Mouse (Mus musculus): ENCODE measurements around the gene Pcyt1b. TPM values are rescaled to one million over a fixed set of nuclear protein-coding genes. Genes with fewer than 3 reads are reported as not detected.

Pcyt1b gene
- polyA plus RNA-seq, 1 experiment from 2014 or later, result 7.3 TPM

DNA sequence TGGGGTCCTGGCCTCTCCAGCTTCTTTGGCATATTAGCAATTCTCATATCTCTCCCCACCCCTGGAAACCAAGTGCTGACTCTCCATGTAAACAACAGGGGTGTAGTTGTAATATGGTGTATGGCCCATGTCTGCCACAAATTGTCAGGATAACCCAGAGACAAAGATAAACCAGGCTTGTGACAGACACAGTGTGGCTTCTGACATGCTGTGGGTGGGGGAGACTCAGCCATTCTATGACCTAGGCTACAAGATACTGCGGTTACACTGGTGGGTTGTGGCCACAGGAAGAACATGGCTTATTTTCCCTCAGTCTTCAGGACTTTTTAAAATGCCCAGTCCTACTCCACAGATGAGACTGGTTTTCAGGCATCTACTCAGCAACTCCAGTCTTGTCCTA, 94.5 kb downstream of the Pcyt1b start:
- ATAC-seq (ENCODE audit: insufficient number of reproducible peaks, insufficient read depth, low FRiP score, low TSS enrichment), result no peak
- WGBS, result 93% methylated on average over 1 of the region's 1 CpGs
- Histone ChIP-seq H3K36me3 (no peaks in the 10 kb centered on the region), H3K4me1 (no peaks in the 10 kb centered on the region), H3K9me3 (no peaks in the 10 kb centered on the region), H3K27me3 (peaks cover 10% of the 10 kb centered on the region; the same call in 1 of the 2 replicates), H3K4me3 (no peak overlapping the region), H3K27ac (no peak overlapping the region), H3K9ac (no peak overlapping the region), H3K4me2 (replicated peaks) (no peak overlapping the region)

DNA sequence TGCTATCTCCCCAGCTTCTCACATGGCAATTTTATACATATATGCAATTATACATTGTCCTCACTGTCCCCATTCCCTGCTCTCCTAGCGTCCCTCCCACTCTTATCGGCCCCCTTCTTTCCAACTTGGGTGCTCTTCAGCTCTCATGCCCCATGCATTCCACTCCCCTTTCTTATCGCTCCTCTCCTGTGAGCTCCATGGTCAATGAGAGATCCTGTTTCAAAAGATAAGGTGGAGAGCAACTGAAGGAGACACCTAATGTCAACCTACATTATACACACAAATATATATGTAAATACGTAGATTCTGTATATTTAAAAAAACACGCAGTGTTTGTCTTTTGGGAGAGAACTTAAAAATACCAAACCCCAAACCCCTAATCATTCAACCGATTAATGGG, 95.9 kb downstream of the Pcyt1b start:
- WGBS, result 92% methylated on average over 6 of the region's 6 CpGs
- H3K36me3 ChIP-seq, result no peaks in the 10 kb centered on the region
- H3K4me1 ChIP-seq, result no peaks in the 10 kb centered on the region
- peaks cover 10% of the 10 kb centered on the region; the same call in 1 of the 2 replicates for H3K27me3 ChIP-seq
- H3K9me3 ChIP-seq, result no peaks in the 10 kb centered on the region
- H3K27ac ChIP-seq, result no peak overlapping the region
- H3K9ac ChIP-seq, result no peak overlapping the region
- H3K4me3 ChIP-seq, result no peak overlapping the region
- no peak for ATAC-seq (ENCODE audit: insufficient number of reproducible peaks, insufficient read depth, low FRiP score, low TSS enrichment)
- H3K4me2 ChIP-seq (replicated peaks), result no peak overlapping the region

DNA sequence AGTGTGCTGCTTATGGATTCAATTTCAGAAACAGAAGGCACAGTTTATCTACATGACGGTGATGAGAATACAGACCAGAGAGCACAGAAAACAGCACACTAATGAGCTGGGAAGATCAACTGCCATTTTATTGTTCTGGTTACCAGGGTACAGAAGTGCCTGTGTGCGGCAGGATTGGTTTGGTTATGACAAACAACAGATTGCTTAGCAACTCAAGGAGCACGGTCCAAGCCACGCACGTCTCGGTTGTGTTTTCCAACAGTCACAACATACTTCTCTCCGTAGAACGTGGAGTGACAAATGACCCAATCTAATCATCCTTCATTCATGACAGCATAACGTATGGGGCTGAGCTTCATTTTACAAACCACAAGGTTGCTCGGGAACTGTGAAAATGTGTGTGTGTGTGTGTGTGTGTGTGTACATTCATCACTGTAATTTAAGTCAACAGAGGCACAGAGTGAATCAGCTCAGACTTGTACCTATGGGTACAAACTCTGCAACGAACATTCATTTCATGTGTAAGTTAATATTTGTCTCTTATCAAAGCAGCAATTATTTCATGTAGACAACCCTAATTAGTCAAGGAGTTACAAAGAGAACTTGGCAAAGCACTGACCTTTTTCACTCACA, 100.7 kb downstream of the Pcyt1b start:
- Histone ChIP-seq H3K4me2 (replicated peaks) (no peak overlapping the region), H3K9ac (no peak overlapping the region), H3K36me3 (no peaks in the 10 kb centered on the region), H3K27me3 (no peaks in the 10 kb centered on the region), H3K27ac (no peak overlapping the region), H3K9me3 (no peaks in the 10 kb centered on the region), H3K4me3 (no peak overlapping the region), H3K4me1 (no peaks in the 10 kb centered on the region)
- ATAC-seq (ENCODE audit: insufficient number of reproducible peaks, insufficient read depth, low FRiP score, low TSS enrichment), result no peak
- 81% methylated on average over 11 of the region's 11 CpGs for WGBS

DNA sequence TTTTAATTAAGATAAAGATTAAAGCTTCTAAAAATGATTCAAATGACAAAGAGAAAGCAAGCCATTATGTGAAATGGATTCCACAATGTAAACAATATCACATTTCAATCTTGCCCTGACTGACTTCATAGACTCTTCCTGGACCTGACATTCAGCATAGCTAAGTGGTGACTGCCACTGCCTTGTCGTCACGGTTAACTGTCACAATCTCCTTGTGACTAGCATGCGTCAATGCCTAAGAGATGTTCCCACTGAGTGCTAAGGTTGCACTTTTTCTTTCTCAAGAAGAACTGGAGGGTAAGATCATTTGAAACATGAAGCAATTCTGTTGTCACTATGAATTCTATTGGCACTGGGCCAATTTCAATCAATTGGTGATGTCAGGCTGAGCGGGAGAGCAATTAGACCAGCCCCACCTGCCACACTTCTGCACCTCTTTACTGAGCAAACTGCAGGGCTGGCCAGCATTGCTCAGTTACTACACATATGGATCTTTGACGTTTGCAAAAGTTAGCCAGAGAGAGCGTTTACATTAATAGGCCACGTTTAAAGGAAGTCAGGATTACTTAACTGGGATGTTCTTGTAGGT, 102.3 kb downstream of the Pcyt1b start:
- Histone ChIP-seq H3K27me3 (no peaks in the 10 kb centered on the region), H3K9me3 (no peaks in the 10 kb centered on the region), H3K36me3 (no peaks in the 10 kb centered on the region), H3K27ac (no peak overlapping the region), H3K4me1 (no peaks in the 10 kb centered on the region), H3K9ac (no peak overlapping the region), H3K4me2 (replicated peaks) (no peak overlapping the region), H3K4me3 (no peak overlapping the region)
- WGBS, result 52% methylated on average over 7 of the region's 7 CpGs
- ATAC-seq (ENCODE audit: insufficient number of reproducible peaks, insufficient read depth, low FRiP score, low TSS enrichment), result no peak

DNA sequence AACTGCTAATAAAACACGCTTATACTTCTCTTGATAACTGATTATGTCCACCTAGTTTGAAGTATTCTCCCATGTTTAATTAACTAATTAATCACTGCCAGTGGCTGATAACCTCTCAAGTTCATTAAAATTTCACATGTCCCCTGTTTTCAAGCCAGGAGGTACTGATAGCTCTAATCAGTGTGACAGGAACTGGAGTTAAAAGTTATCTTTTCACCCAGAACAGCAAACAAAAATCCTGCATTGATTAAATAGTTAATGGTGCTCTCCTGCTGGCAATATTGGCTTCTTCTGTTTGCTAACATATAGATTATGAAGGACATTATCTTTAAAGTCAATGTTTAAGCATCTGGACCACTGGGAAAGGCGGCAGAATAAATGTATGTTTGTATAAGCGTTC, 106.1 kb downstream of the Pcyt1b start:
- Histone ChIP-seq H3K4me1 (no peaks in the 10 kb centered on the region), H3K27me3 (no peaks in the 10 kb centered on the region), H3K9me3 (no peaks in the 10 kb centered on the region), H3K9ac (no peak overlapping the region), H3K4me3 (no peak overlapping the region), H3K36me3 (no peaks in the 10 kb centered on the region), H3K27ac (no peak overlapping the region), H3K4me2 (replicated peaks) (no peak overlapping the region)
- 89% methylated on average over 3 of the region's 3 CpGs for whole genome bisulfite sequencing
- ATAC-seq (ENCODE audit: insufficient number of reproducible peaks, insufficient read depth, low FRiP score, low TSS enrichment), result no peak

DNA sequence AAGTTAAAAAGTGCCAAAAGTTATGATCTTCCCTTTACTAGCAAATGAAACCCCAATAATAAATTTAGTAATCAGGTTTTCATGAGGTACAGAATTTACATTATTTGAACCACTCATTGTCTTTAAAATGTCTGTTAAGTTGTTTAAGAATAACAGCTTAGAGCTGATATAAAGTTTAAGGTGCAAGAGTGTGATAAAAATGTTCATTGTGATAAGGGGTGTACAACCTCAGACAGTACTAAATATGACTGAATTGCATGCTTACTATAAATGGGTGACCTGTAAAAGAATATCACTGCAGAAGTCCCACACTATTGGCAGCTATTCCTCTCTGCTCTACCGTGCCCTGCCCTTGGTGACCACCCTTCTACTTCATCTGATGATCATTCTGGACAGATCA, 134.9 kb downstream of the Pcyt1b start:
- Histone ChIP-seq H3K9ac (no peak overlapping the region), H3K4me2 (replicated peaks) (no peak overlapping the region), H3K4me3 (no peak overlapping the region), H3K9me3 (no peaks in the 10 kb centered on the region), H3K36me3 (no peaks in the 10 kb centered on the region), H3K27me3 (no peaks in the 10 kb centered on the region), H3K27ac (no peak overlapping the region), H3K4me1 (no peaks in the 10 kb centered on the region)
- ATAC-seq (ENCODE audit: insufficient number of reproducible peaks, insufficient read depth, low FRiP score, low TSS enrichment), result no peak
- WGBS, result 81% methylated on average over 1 of the region's 1 CpGs

DNA sequence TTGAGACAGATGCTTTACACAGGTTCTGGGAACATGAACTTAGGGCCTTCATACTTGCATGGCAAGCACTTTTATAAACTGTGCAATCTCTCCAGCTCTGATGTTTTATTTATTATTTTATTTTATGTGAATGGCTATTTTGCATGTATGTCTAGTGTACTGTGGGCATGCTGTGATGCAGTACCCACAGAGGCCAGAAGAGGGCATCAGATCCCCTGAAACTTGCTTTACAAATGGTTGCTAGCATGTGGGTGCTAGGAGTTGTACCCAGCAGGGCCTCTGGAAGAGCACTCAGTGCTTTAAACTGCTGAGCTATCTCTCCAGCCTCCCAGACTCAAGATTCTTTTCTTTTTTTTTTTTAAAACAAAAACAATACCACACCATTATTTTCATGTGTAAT, 138.5 kb downstream of the Pcyt1b start:
- no peak overlapping the region for H3K4me3 ChIP-seq
- ATAC-seq (ENCODE audit: insufficient number of reproducible peaks, insufficient read depth, low FRiP score, low TSS enrichment), result no peak
- no peaks in the 10 kb centered on the region for H3K9me3 ChIP-seq
- H3K4me2 ChIP-seq (replicated peaks), result no peak overlapping the region
- H3K9ac ChIP-seq, result no peak overlapping the region
- no peaks in the 10 kb centered on the region for H3K4me1 ChIP-seq
- no peaks in the 10 kb centered on the region for H3K36me3 ChIP-seq
- H3K27me3 ChIP-seq, result no peaks in the 10 kb centered on the region
- no peak overlapping the region for H3K27ac ChIP-seq

Other genes with a start within 250 kb of the Pcyt1b start
- 21.8 and 22.9 TPM in 2 replicates for gene Pola1, start 22.7 kb upstream of the Pcyt1b start, polyA plus RNA-seq (2016; fragmentation: Nextera tagmentation; extraction: Ambion mirVana)
- 61.5 and 64.2 TPM in 2 replicates for gene Pdk3, start 177.3 kb downstream of the Pcyt1b start, polyA plus RNA-seq (2016; fragmentation: Nextera tagmentation; extraction: Ambion mirVana)

Data from embryonic facial prominence, embryonic 12.5 days (tissue).